Mouse (Mus musculus) kidney, embryonic 14.5 days (tissue): ENCODE measurements at regions not wholly inside any gene's neighbourhood (a gene's known extent, or its start where the extent isn't known, plus 50 kb on each side); places are given as distances from the start of the nearest gene placed in this dataset.

Experiments
- ATAC-seq: fragments of 200-750 bp; cut with Nextera tagmentation; 2 replicates; pipeline ENCODE4 v1.8.0; 2017; ENCODE audit warnings: moderate number of reproducible peaks, mild to moderate bottlenecking, moderate TSS enrichment, moderate library complexity; ENCODE audit not compliant: low FRiP score, low TSS enrichment
- H3K27ac ChIP-seq: fragments of 300-500 bp; sonication (generic); 2 replicates; pipeline ENCODE4 v1.5.1; 2014; ENCODE audit warnings: low read depth, mild to moderate bottlenecking, low read length, moderate library complexity, mixed read lengths
- H3K27me3 ChIP-seq: fragments of 300-500 bp; sonication (generic); 2 replicates; pipeline ENCODE4 v1.6.1; 2014; ENCODE audit warnings: mild to moderate bottlenecking, low read length; ENCODE audit not compliant: control insufficient read depth, insufficient read depth
- H3K36me3 ChIP-seq: fragments of 300-500 bp; sonication (generic); 2 replicates; pipeline ENCODE4 v1.6.1; 2014; ENCODE audit warnings: low read length, mixed read lengths; ENCODE audit not compliant: control insufficient read depth, insufficient read depth
- H3K4me1 ChIP-seq: fragments of 300-500 bp; sonication (generic); 2 replicates; pipeline ENCODE4 v1.6.1; 2014; ENCODE audit warnings: low read length, mixed read lengths; ENCODE audit not compliant: control insufficient read depth, insufficient read depth
- H3K4me2 ChIP-seq: fragments of 300-500 bp; sonication (generic); replicated peaks from 2 replicates; pipeline ENCODE4 v1.6.1; 2014; ENCODE audit warnings: low read depth, mild to moderate bottlenecking, low read length
- H3K4me3 ChIP-seq: fragments of 300-500 bp; sonication (generic); 2 replicates; pipeline ENCODE4 v1.5.1; 2014; ENCODE audit warnings: mild to moderate bottlenecking, low read length
- H3K9ac ChIP-seq: fragments of 300-500 bp; sonication (generic); 2 replicates; pipeline ENCODE4 v1.6.1; 2014; ENCODE audit warnings: low read depth, mild to moderate bottlenecking, low read length, moderate library complexity
- H3K9me3 ChIP-seq: fragments of 300-500 bp; sonication (generic); 2 replicates; pipeline ENCODE4 v1.6.1; 2016; ENCODE audit warnings: low read length; ENCODE audit not compliant: control insufficient read depth
- WGBS: fragments of 180-500 bp; shearing (Covaris S2); extraction: QIAGEN DNeasy Blood & Tissue Kit; methylation state at CpG from one replicate; pipeline ENCODE4 v1.1.7; 2014; 5-methylcytosine and 5-hydroxymethylcytosine counted together

DNA sequence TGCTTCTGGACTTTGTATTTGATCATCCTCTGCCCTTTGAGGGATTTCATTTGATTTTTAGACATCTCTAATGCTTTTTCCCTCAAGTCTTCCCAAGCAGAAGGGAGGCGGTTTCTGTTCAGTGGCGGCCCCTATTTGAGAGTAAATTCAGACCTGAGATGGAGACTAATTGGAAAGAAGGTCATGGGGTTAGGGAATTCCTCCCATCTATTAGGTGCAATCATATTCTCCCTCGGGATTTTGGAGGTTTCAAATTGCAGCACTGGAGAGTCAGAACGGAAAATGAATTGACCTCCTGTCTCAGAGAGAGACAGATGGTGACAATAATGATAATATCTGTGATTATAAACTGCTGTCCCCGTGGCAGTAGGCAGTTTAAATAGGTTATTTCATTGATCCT lies 285.6 kb downstream of the 1810013L24Rik start:
- Histone ChIP-seq H3K9me3 (peaks cover 3% of the 10 kb centered on the region; the same call in 1 of the 2 replicates), H3K4me2 (no peak overlapping the region), H3K4me1 (no peaks in the 10 kb centered on the region), H3K36me3 (no peaks in the 10 kb centered on the region), H3K27ac (no peak overlapping the region), H3K4me3 (no peak overlapping the region), H3K27me3 (no peaks in the 10 kb centered on the region), H3K9ac (no peak overlapping the region)
- WGBS: 33% methylated on average over 5 of the region's 5 CpGs
- no peak for ATAC-seq

GRCm38 (mm10) chr16:9121581-9121980 lies 291.7 kb downstream of the 1810013L24Rik start:
- H3K4me2 ChIP-seq: no peak overlapping the region
- H3K36me3 ChIP-seq: no peaks in the 10 kb centered on the region
- no peak overlapping the region for H3K27ac ChIP-seq
- H3K4me3 ChIP-seq: no peak overlapping the region
- no peaks in the 10 kb centered on the region for H3K4me1 ChIP-seq
- no peaks in the 10 kb centered on the region for H3K9me3 ChIP-seq
- no peak overlapping the region for H3K9ac ChIP-seq
- WGBS: 82% methylated on average over 2 of the region's 2 CpGs
- ATAC-seq: no peak
- H3K27me3 ChIP-seq: no peaks in the 10 kb centered on the region

- Histone ChIP-seq H3K27me3 (no peaks in the 10 kb centered on the region), H3K9ac (no peak overlapping the region), H3K27ac (no peak overlapping the region), H3K4me2 (no peak overlapping the region), H3K4me3 (no peak overlapping the region), H3K4me1 (no peaks in the 10 kb centered on the region), H3K9me3 (no peaks in the 10 kb centered on the region), H3K36me3 (no peaks in the 10 kb centered on the region)
- no peak for ATAC-seq
- 78% methylated on average over 3 of the region's 3 CpGs for WGBS
Observed at GRCm38 (mm10) chr16:9132113-9132512, 302.2 kb downstream of the 1810013L24Rik start.

DNA sequence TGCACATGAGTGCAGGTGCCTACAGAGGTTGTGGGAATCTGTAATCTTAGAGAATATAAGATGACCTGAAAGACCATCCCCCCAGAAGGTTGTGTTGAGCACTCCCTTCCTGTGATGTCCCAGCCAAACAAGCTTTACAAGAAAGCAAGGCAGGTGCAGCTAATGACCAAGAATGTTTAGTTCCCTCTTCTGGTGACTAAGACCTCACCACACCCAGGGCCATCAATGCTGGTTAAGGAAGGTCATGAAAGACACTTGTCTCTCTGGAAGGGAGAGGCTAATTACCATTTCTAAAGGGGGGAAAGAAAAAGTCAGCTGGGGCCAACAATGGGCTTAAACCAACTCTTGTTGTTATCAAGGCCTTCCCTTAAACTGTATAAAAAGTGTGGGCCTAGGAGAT lies 302.9 kb downstream of the 1810013L24Rik start:
- no peak overlapping the region for H3K4me2 ChIP-seq
- ATAC-seq: no peak
- H3K27me3 ChIP-seq: no peaks in the 10 kb centered on the region
- no peaks in the 10 kb centered on the region for H3K36me3 ChIP-seq
- H3K4me3 ChIP-seq: no peak overlapping the region
- H3K9me3 ChIP-seq: no peaks in the 10 kb centered on the region
- no peaks in the 10 kb centered on the region for H3K4me1 ChIP-seq
- H3K9ac ChIP-seq: no peak overlapping the region
- no peak overlapping the region for H3K27ac ChIP-seq

DNA sequence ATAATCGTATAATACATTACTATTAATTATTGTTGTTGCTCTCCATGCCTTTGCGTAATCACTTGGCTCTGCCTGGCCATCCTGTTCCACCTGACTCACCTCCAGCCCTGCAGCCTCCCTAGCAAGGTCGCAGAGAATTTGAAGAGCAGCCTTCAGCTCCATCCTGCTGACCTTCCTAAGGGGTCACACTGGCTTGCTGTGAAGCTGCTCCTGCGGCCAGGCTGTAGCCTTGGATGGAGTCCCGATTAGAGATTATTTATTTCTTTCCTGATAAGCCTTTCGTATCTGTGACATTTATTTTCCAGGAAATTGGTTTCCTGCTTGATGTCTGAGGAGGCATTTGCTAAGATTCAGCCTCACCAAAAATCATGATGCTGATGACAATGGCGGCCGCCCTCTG lies 305.5 kb downstream of the 1810013L24Rik start:
- no peak for ATAC-seq
- Histone ChIP-seq H3K36me3 (no peaks in the 10 kb centered on the region), H3K4me3 (no peak overlapping the region)

GRCm38 (mm10) chr16:9138552-9139224 lies 308.8 kb downstream of the 1810013L24Rik start:
- Histone ChIP-seq H3K27me3 (no peaks in the 10 kb centered on the region), H3K4me3 (no peak overlapping the region), H3K4me2 (no peak overlapping the region), H3K27ac (no peak overlapping the region), H3K9ac (no peak overlapping the region), H3K4me1 (no peaks in the 10 kb centered on the region), H3K9me3 (no peaks in the 10 kb centered on the region), H3K36me3 (no peaks in the 10 kb centered on the region)
- 65% methylated on average over 8 of the region's 8 CpGs for WGBS
- no peak for ATAC-seq

More for the DNA sequence above, 305.5 kb downstream of the 1810013L24Rik start:
- Histone ChIP-seq H3K27ac (no peak overlapping the region), H3K9me3 (no peaks in the 10 kb centered on the region), H3K27me3 (no peaks in the 10 kb centered on the region), H3K4me1 (no peaks in the 10 kb centered on the region), H3K4me2 (no peak overlapping the region), H3K9ac (no peak overlapping the region)
- WGBS: 78% methylated on average over 8 of the region's 8 CpGs

DNA sequence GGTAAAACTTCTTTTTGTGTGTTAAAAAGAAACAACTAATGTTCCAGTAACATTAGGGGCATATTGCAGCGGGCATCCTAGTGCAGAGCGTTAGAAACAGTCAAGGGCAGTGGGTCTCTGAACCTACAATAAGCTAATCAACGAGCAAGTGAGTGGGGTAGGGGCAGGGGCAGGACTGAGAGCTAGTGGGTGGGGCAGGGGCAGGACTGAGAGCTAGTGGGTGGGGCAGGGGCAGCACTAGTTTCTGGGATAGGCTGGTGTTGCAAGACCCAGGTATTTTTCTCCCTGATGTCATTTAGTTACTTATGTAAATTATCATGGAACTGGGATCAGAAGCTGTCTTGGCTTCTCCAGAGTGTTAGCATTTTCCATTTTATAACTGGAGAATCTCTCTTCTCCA lies 309.5 kb downstream of the 1810013L24Rik start:
- Histone ChIP-seq H3K9me3 (no peaks in the 10 kb centered on the region), H3K4me3 (no peak overlapping the region), H3K36me3 (no peaks in the 10 kb centered on the region), H3K4me2 (no peak overlapping the region), H3K27ac (no peak overlapping the region), H3K27me3 (no peaks in the 10 kb centered on the region), H3K9ac (no peak overlapping the region), H3K4me1 (no peaks in the 10 kb centered on the region)
- no peak for ATAC-seq
- WGBS: 67% methylated on average over 3 of the region's 3 CpGs

DNA sequence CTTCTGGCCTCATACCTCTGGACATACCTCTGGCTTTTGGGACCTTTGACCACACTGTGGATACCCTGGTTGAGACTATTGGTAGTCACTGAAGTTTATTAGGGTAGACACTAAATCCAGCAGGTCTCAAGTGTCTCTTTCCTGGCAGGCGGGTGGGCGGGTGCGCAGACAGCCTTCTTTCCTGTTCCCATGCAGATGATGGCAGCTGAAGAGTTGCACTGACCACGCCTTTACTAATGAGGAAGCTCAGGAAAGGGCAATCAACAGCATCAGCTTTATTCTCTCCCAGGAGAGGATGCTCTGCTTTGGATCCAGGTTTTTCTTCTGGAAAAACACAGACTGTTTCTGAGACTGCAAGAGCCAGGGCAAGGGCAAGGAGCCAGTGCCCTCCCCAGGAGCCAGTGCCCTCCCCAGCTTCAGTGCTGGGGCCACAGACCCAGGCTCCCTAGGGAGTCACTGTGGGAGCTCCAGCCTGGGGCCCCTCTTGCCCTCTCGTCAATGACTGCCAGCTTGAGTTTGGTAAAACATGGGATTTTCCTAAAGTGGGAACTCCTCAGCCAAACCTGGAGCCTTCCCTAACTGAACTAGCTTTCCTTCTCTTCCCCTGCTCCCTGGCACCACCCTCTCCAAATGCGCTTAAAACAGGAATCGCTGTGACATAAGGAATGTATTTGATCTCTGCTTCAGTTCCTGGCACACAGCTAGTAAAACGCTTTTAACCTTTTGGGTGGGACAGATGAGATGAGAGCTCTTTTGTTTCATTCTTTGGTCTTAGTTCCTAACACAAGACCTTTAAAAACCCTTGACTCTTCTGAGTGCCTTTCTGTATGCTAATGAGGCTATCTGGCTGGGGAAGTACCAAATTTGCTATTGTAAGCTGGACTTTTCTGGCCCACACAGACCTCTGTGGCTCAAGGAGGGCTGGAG lies 319.6 kb downstream of the 1810013L24Rik start:
- Histone ChIP-seq H3K36me3 (no peaks in the 10 kb centered on the region), H3K9ac (no peak overlapping the region), H3K4me2 (no peak overlapping the region), H3K27ac (no peak overlapping the region), H3K4me1 (no peaks in the 10 kb centered on the region), H3K9me3 (no peaks in the 10 kb centered on the region), H3K4me3 (no peak overlapping the region), H3K27me3 (no peaks in the 10 kb centered on the region)
- WGBS: 23% methylated on average over 8 of the region's 8 CpGs
- ATAC-seq: no peak

DNA sequence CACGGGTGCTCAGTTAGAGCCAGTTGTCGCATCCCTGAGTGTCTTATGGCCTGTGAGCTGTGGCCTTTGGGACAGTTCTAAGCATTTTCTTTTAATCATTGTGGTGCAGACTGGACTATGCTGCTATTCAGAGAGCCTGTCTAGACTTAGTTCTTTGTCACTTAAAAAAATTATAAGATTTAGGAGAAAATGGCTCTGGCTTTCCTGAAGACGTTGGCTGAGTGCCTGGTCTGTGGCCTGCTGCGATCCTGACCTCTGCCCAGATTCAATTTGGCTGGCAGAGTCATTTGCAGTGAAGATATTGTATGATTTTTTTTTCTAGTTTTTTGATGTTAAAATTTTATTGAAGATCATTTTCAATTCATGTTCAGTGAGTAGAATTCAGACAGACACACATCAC lies 322.0 kb downstream of the 1810013L24Rik start:
- 79% methylated on average over 4 of the region's 4 CpGs for WGBS
- Histone ChIP-seq H3K4me2 (no peak overlapping the region), H3K36me3 (no peaks in the 10 kb centered on the region), H3K4me1 (no peaks in the 10 kb centered on the region), H3K9ac (no peak overlapping the region), H3K27me3 (no peaks in the 10 kb centered on the region), H3K27ac (no peak overlapping the region), H3K9me3 (no peaks in the 10 kb centered on the region), H3K4me3 (no peak overlapping the region)
- no peak for ATAC-seq
